Mouse (Mus musculus): Measurements from ENCODE around the gene Gm10644. TPM values are rescaled to one million over a fixed set of nuclear protein-coding genes. Genes with fewer than 3 reads are reported as not detected.

The Gm10644 gene
- polyA plus RNA-seq (2014; fragmentation: Illumina TruSeq; extraction: RNeasy Lipid Tissue Mini Kit (QIAGEN cat#74804); ENCODE audit: low read depth, low replicate concordance): 1.1 TPM

GRCm38 (mm10) chr8:83955106-83955957 is at the start of gene Gm10644, which contains the start of gene Asf1b:
Gene Gm10644 (minus strand): TSS chr8:83955205.
Gene Asf1b (plus strand): TSS chr8:83955507.

DNA sequence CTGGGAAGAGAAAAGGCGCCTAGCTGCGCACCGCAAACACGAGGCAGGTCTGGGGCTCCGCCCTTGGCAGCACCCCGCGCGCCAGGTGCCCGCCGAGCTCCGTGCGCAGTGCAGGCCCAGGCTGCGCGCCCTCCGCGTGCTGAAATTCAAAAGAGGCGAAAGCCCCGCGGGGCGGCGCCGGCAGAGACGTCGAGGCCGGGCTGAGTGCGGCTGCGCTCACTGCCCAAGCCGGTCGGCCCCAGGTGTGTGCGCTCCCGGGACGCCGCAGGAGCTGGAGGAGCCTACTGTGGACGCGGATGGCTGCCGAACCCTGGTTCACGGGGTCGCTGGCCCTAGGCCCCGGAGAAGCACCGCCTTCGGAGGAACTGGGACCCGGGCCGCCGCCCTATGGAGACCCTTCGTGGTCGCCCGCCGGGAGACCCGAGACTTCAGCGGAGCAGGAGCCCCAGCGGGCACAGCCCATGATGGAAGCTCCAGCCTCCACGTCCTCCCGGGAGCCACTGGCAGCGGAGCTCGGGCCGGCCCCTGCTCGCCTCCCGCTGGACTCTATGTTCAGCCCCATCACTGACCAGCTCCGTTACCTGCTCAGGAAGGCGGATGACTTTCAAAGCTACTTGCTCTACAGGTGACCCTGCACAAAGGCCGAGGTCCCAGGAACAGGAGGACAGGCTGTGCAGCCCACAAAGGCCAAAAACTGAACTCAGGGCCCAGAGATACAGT is 46.4 kb upstream of the Gm10644 start, which contains the start of gene 1700067K01Rik:
Gene 1700067K01Rik (plus strand): TSS at position 222 of the 720 bp plus-strand sequence.

GRCm38 (mm10) chr8:83997511-83998141 is 42.6 kb upstream of the Gm10644 start, which contains the start of gene Samd1:
Gene Samd1 (plus strand): TSS chr8:83997672.

GRCm38 (mm10) chr8:83972150-83973120 is 17.4 kb upstream of the Gm10644 start, which contains the start of gene Prkaca:
Gene Prkaca (plus strand): TSS chr8:83972993.

GRCm38 (mm10) chr8:83899363-83900252 is 55.4 kb downstream of the Gm10644 start, which contains the start of gene Adgrl1:
Gene Adgrl1 (plus strand): TSS chr8:83900105.

Other genes with a start within 250 kb of the Gm10644 start
- 3.0 TPM for gene Ddx39, start 240.0 kb downstream of the Gm10644 start, polyA plus RNA-seq (2014; fragmentation: Illumina TruSeq; extraction: RNeasy Lipid Tissue Mini Kit (QIAGEN cat#74804); ENCODE audit: low read depth, low replicate concordance)
- gene Adgre5, start 213.9 kb downstream of the Gm10644 start, polyA plus RNA-seq (2014; fragmentation: Illumina TruSeq; extraction: RNeasy Lipid Tissue Mini Kit (QIAGEN cat#74804); ENCODE audit: low read depth, low replicate concordance): 3.3 TPM
- gene Adgrl1, start 55.1 kb downstream of the Gm10644 start, polyA plus RNA-seq (2014; fragmentation: Illumina TruSeq; extraction: RNeasy Lipid Tissue Mini Kit (QIAGEN cat#74804); ENCODE audit: low read depth, low replicate concordance): 0.42 TPM
- not detected for gene Asf1b, start 302 bp upstream of the Gm10644 start, polyA plus RNA-seq (2014; fragmentation: Illumina TruSeq; extraction: RNeasy Lipid Tissue Mini Kit (QIAGEN cat#74804); ENCODE audit: low read depth, low replicate concordance)
- 19.2 TPM for gene Prkaca, start 17.8 kb upstream of the Gm10644 start, polyA plus RNA-seq (2014; fragmentation: Illumina TruSeq; extraction: RNeasy Lipid Tissue Mini Kit (QIAGEN cat#74804); ENCODE audit: low read depth, low replicate concordance)
- gene Samd1, start 42.5 kb upstream of the Gm10644 start, polyA plus RNA-seq (2014; fragmentation: Illumina TruSeq; extraction: RNeasy Lipid Tissue Mini Kit (QIAGEN cat#74804); ENCODE audit: low read depth, low replicate concordance): 1.4 TPM
- gene 1700067K01Rik, start 46.3 kb upstream of the Gm10644 start, polyA plus RNA-seq (2014; fragmentation: Illumina TruSeq; extraction: RNeasy Lipid Tissue Mini Kit (QIAGEN cat#74804); ENCODE audit: low read depth, low replicate concordance): not detected
- gene 2210011C24Rik, start 57.0 kb upstream of the Gm10644 start, polyA plus RNA-seq (2014; fragmentation: Illumina TruSeq; extraction: RNeasy Lipid Tissue Mini Kit (QIAGEN cat#74804); ENCODE audit: low read depth, low replicate concordance): not detected
- gene Palm3, start 66.3 kb upstream of the Gm10644 start, polyA plus RNA-seq (2014; fragmentation: Illumina TruSeq; extraction: RNeasy Lipid Tissue Mini Kit (QIAGEN cat#74804); ENCODE audit: low read depth, low replicate concordance): not detected
- 0.32 TPM for gene Il27ra, start 87.4 kb upstream of the Gm10644 start, polyA plus RNA-seq (2014; fragmentation: Illumina TruSeq; extraction: RNeasy Lipid Tissue Mini Kit (QIAGEN cat#74804); ENCODE audit: low read depth, low replicate concordance)
- gene Rln3, start 89.8 kb upstream of the Gm10644 start, polyA plus RNA-seq (2014; fragmentation: Illumina TruSeq; extraction: RNeasy Lipid Tissue Mini Kit (QIAGEN cat#74804); ENCODE audit: low read depth, low replicate concordance): not detected
- 0.24 TPM for gene Gm10643, start 109.9 kb upstream of the Gm10644 start, polyA plus RNA-seq (2014; fragmentation: Illumina TruSeq; extraction: RNeasy Lipid Tissue Mini Kit (QIAGEN cat#74804); ENCODE audit: low read depth, low replicate concordance)
- gene Rfx1, start 111.6 kb upstream of the Gm10644 start, polyA plus RNA-seq (2014; fragmentation: Illumina TruSeq; extraction: RNeasy Lipid Tissue Mini Kit (QIAGEN cat#74804); ENCODE audit: low read depth, low replicate concordance): 0.56 TPM
- 0.48 TPM for gene Dcaf15, start 149.6 kb upstream of the Gm10644 start, polyA plus RNA-seq (2014; fragmentation: Illumina TruSeq; extraction: RNeasy Lipid Tissue Mini Kit (QIAGEN cat#74804); ENCODE audit: low read depth, low replicate concordance)
- gene Podnl1, start 170.8 kb upstream of the Gm10644 start, polyA plus RNA-seq (2014; fragmentation: Illumina TruSeq; extraction: RNeasy Lipid Tissue Mini Kit (QIAGEN cat#74804); ENCODE audit: low read depth, low replicate concordance): 0.13 TPM
- 0.79 TPM for gene Cc2d1a, start 192.7 kb upstream of the Gm10644 start, polyA plus RNA-seq (2014; fragmentation: Illumina TruSeq; extraction: RNeasy Lipid Tissue Mini Kit (QIAGEN cat#74804); ENCODE audit: low read depth, low replicate concordance)
- gene 4930432K21Rik, start 192.8 kb upstream of the Gm10644 start, polyA plus RNA-seq (2014; fragmentation: Illumina TruSeq; extraction: RNeasy Lipid Tissue Mini Kit (QIAGEN cat#74804); ENCODE audit: low read depth, low replicate concordance): not detected
- not detected for gene Nanos3, start 230.0 kb upstream of the Gm10644 start, polyA plus RNA-seq (2014; fragmentation: Illumina TruSeq; extraction: RNeasy Lipid Tissue Mini Kit (QIAGEN cat#74804); ENCODE audit: low read depth, low replicate concordance)